Mouse (Mus musculus) liver, embryonic 13.5 days (tissue): Measurements from ENCODE around the gene Map3k5. TPM values are rescaled to one million over a fixed set of nuclear protein-coding genes. Genes with fewer than 3 reads are reported as not detected.
A peak's percentile ranks its signal among the peaks of the same experiment; 100 is the strongest.

Experiments
- ATAC-seq: fragments of 200-750 bp; cut with Nextera tagmentation; 2 replicates; pipeline ENCODE4 v1.8.0; 2017; ENCODE audit warnings: low read depth, mild to moderate bottlenecking, moderate number of reproducible peaks, moderate library complexity
- DNase-seq: peaks from one replicate; pipeline ENCODE4 v3.0.0; 2022
- H3K27ac ChIP-seq: fragments of 300-500 bp; sonication (generic); 2 replicates; pipeline ENCODE4 v1.5.1; 2015; ENCODE audit warnings: moderate library complexity, mild to moderate bottlenecking, inconsistent platforms
- H3K27me3 ChIP-seq: fragments of 300-500 bp; sonication (generic); 2 replicates; pipeline ENCODE4 v1.6.1; 2015; ENCODE audit warnings: mild to moderate bottlenecking, inconsistent platforms
- H3K36me3 ChIP-seq: fragments of 300-500 bp; sonication (generic); 2 replicates; pipeline ENCODE4 v1.6.1; 2015; ENCODE audit warnings: mild to moderate bottlenecking, inconsistent platforms
- H3K4me1 ChIP-seq: fragments of 300-500 bp; sonication (generic); replicated peaks from 2 replicates; pipeline ENCODE4 v1.6.1; 2015; ENCODE audit warnings: inconsistent platforms
- H3K4me2 ChIP-seq: fragments of 300-500 bp; sonication (generic); 2 replicates; pipeline ENCODE4 v1.6.1; 2015; ENCODE audit warnings: inconsistent platforms, mild to moderate bottlenecking, moderate library complexity
- H3K4me3 ChIP-seq: fragments of 300-500 bp; sonication (generic); replicated peaks from 2 replicates; pipeline ENCODE4 v1.5.1; 2015; ENCODE audit warnings: mild to moderate bottlenecking, inconsistent platforms
- H3K9ac ChIP-seq: fragments of 300-500 bp; sonication (generic); 2 replicates; pipeline ENCODE4 v1.6.1; 2015; ENCODE audit warnings: mild to moderate bottlenecking, inconsistent platforms
- H3K9me3 ChIP-seq: fragments of 300-500 bp; sonication (generic); replicated peaks from 2 replicates; pipeline ENCODE4 v1.6.1; 2016; ENCODE audit warnings: inconsistent platforms
- WGBS: fragments of 180-500 bp; shearing (Covaris S2); methylation state at CpG from one replicate; pipeline ENCODE4 v1.1.7; 2015; ENCODE audit not compliant: insufficient replicate concordance; 5-methylcytosine and 5-hydroxymethylcytosine counted together
- polyA plus RNA-seq: library from polyadenylated mRNA; unstranded; fragments of >200 nt; fragmentation: Nextera tagmentation; extraction: Ambion mirVana; gene quantifications from 2 replicates; pipeline ENCODE4 v1.2.1, GENCODE M21; 2015

Map3k5 gene
- 0.71 and 0.78 TPM in 2 replicates for polyA plus RNA-seq

GRCm38 (mm10) chr10:19934384-19935294, at the start of gene Map3k5:
Map3k5 (plus strand) TSS chr10:19934472.
- H3K27ac ChIP-seq: peak within 1 kb of the TSS; percentile 41; the same call in 1 of the 2 replicates
- peaks cover 42% of the 10 kb centered on the region for H3K27me3 ChIP-seq
- ATAC-seq (peak; percentile 62), DNase-seq (no peak)
- H3K36me3 ChIP-seq: no peaks in the 10 kb centered on the region
- peak within 1 kb of the TSS; percentile 69 for H3K4me3 ChIP-seq
- H3K4me2 ChIP-seq: peak within 1 kb of the TSS; percentile 88
- H3K9ac ChIP-seq: peak within 1 kb of the TSS; percentile 71
- H3K9me3 ChIP-seq: no peaks in the 10 kb centered on the region
- H3K4me1 ChIP-seq: peaks cover 40% of the 10 kb centered on the region
- WGBS: 1% methylated on average over 80 of the region's 95 CpGs

GRCm38 (mm10) chr10:19886249-19886648, 48.0 kb upstream of the Map3k5 start:
- no peak overlapping the region for H3K4me3 ChIP-seq
- ATAC-seq (peak; percentile 73), DNase-seq (no peak)
- H3K4me2 ChIP-seq: no peak overlapping the region
- peaks cover 12% of the 10 kb centered on the region for H3K4me1 ChIP-seq
- H3K27ac ChIP-seq: no peak overlapping the region
- 10% methylated on average over 3 of the region's 3 CpGs for WGBS
- H3K9ac ChIP-seq: no peak overlapping the region
- H3K36me3 ChIP-seq: peaks cover 14% of the 10 kb centered on the region; the same call in 1 of the 2 replicates
- H3K27me3 ChIP-seq: no peaks in the 10 kb centered on the region
- no peaks in the 10 kb centered on the region for H3K9me3 ChIP-seq

- no peak overlapping the region for H3K9ac ChIP-seq
- DNase-seq: no peak
- 73% methylated on average over 3 of the region's 3 CpGs for WGBS
- no peak overlapping the region for H3K27ac ChIP-seq
- H3K4me1 ChIP-seq: peaks cover 8% of the 10 kb centered on the region
- no peak for ATAC-seq
- H3K9me3 ChIP-seq: no peaks in the 10 kb centered on the region
- no peaks in the 10 kb centered on the region for H3K27me3 ChIP-seq
- H3K4me2 ChIP-seq: no peak overlapping the region
- no peak overlapping the region for H3K4me3 ChIP-seq
- peaks cover 18% of the 10 kb centered on the region for H3K36me3 ChIP-seq
These were observed 44.4 kb upstream of the Map3k5 start for GRCm38 (mm10) chr10:19889908-19890307.

GRCm38 (mm10) chr10:19891686-19892085, 42.6 kb upstream of the Map3k5 start:
- DNase-seq (no peak), ATAC-seq (no peak)
- Histone ChIP-seq H3K36me3 (peaks cover 18% of the 10 kb centered on the region), H3K4me3 (no peak overlapping the region), H3K4me1 (no peaks in the 10 kb centered on the region; the same call in 1 of the 2 replicates), H3K9ac (no peak overlapping the region), H3K4me2 (no peak overlapping the region), H3K27me3 (no peaks in the 10 kb centered on the region), H3K9me3 (no peaks in the 10 kb centered on the region), H3K27ac (no peak overlapping the region)
- 47% methylated on average over 3 of the region's 3 CpGs for WGBS

GRCm38 (mm10) chr10:19893146-19893545, 41.1 kb upstream of the Map3k5 start:
- Histone ChIP-seq H3K36me3 (peaks cover 19% of the 10 kb centered on the region), H3K27ac (no peak overlapping the region), H3K27me3 (no peaks in the 10 kb centered on the region), H3K9ac (no peak overlapping the region), H3K4me2 (no peak overlapping the region), H3K4me3 (no peak overlapping the region), H3K9me3 (no peaks in the 10 kb centered on the region), H3K4me1 (no peaks in the 10 kb centered on the region)
- DNase-seq: no peak
- WGBS: 73% methylated on average over 6 of the region's 6 CpGs
- no peak for ATAC-seq

GRCm38 (mm10) chr10:19893976-19894375, 40.3 kb upstream of the Map3k5 start:
- WGBS: 13% methylated on average over 4 of the region's 4 CpGs
- peak; percentile 16 for DNase-seq
- Histone ChIP-seq H3K4me2 (no peak overlapping the region), H3K27me3 (no peaks in the 10 kb centered on the region), H3K9ac (no peak overlapping the region), H3K36me3 (peaks cover 16% of the 10 kb centered on the region), H3K27ac (no peak overlapping the region), H3K4me1 (no peaks in the 10 kb centered on the region), H3K9me3 (no peaks in the 10 kb centered on the region), H3K4me3 (no peak overlapping the region)
- ATAC-seq: no peak

GRCm38 (mm10) chr10:19900191-19900590, 34.1 kb upstream of the Map3k5 start:
- DNase-seq (no peak), ATAC-seq (no peak)
- H3K27ac ChIP-seq: no peak overlapping the region
- no peak overlapping the region for H3K9ac ChIP-seq
- H3K4me3 ChIP-seq: no peak overlapping the region
- no peaks in the 10 kb centered on the region for H3K27me3 ChIP-seq
- no peak overlapping the region for H3K4me2 ChIP-seq
- no peaks in the 10 kb centered on the region for H3K4me1 ChIP-seq
- 60% methylated on average over 2 of the region's 2 CpGs for WGBS
- H3K9me3 ChIP-seq: no peaks in the 10 kb centered on the region
- H3K36me3 ChIP-seq: peaks cover 12% of the 10 kb centered on the region

- DNase-seq (no peak), ATAC-seq (no peak)
- Histone ChIP-seq H3K9ac (no peak overlapping the region), H3K4me1 (peaks cover 6% of the 10 kb centered on the region), H3K27ac (no peak overlapping the region), H3K27me3 (no peaks in the 10 kb centered on the region), H3K36me3 (peaks cover 12% of the 10 kb centered on the region), H3K9me3 (no peaks in the 10 kb centered on the region), H3K4me2 (no peak overlapping the region), H3K4me3 (no peak overlapping the region)
- WGBS: 61% methylated on average over 7 of the region's 7 CpGs
These were observed 32.3 kb upstream of the Map3k5 start for GRCm38 (mm10) chr10:19901992-19902391.

- no peak for DNase-seq
- Histone ChIP-seq H3K9ac (no peak overlapping the region), H3K4me1 (peaks cover 12% of the 10 kb centered on the region), H3K4me2 (no peak overlapping the region), H3K9me3 (no peaks in the 10 kb centered on the region), H3K27ac (no peak overlapping the region), H3K27me3 (no peaks in the 10 kb centered on the region), H3K36me3 (peaks cover 7% of the 10 kb centered on the region), H3K4me3 (no peak overlapping the region)
- no peak for ATAC-seq
- 78% methylated on average over 13 of the region's 13 CpGs for WGBS
These were observed 30.0 kb upstream of the Map3k5 start for GRCm38 (mm10) chr10:19904077-19904820.

GRCm38 (mm10) chr10:19907246-19907804, 26.9 kb upstream of the Map3k5 start, which contains the start of gene Pex7:
Pex7 (minus strand) TSS chr10:19907689.
- WGBS: under 1% methylated on average over 60 of the region's 60 CpGs
- DNase-seq: peak; percentile 82
- Histone ChIP-seq H3K9me3 (no peaks in the 10 kb centered on the region), H3K4me1 (peaks cover 12% of the 10 kb centered on the region), H3K36me3 (no peaks in the 10 kb centered on the region), H3K4me2 (peak within 1 kb of the TSS; percentile 53), H3K27me3 (no peaks in the 10 kb centered on the region), H3K4me3 (peak within 1 kb of the TSS; percentile 78), H3K9ac (peak within 1 kb of the TSS; percentile 86), H3K27ac (peak within 1 kb of the TSS; percentile 83)
- peak; percentile 98 for ATAC-seq

- Histone ChIP-seq H3K4me1 (peaks cover 12% of the 10 kb centered on the region), H3K9me3 (no peaks in the 10 kb centered on the region), H3K36me3 (no peaks in the 10 kb centered on the region), H3K27ac (no peak overlapping the region), H3K4me2 (peak overlapping the region; percentile 53; the same call in 1 of the 2 replicates), H3K4me3 (peak overlapping the region; percentile 78; the same call in 1 of the 2 replicates), H3K27me3 (no peaks in the 10 kb centered on the region), H3K9ac (no peak overlapping the region)
- no peak for ATAC-seq
- DNase-seq: no peak
- 62% methylated on average over 2 of the region's 2 CpGs for WGBS
These were observed 26.2 kb upstream of the Map3k5 start for GRCm38 (mm10) chr10:19908076-19908475.
